Mouse (Mus musculus): ENCODE measurements around the gene Trim80. TPM values are rescaled to one million over a fixed set of nuclear protein-coding genes. Genes with fewer than 3 reads are reported as not detected.
"Not testable (repeated sequence)": the region's sequence is repeated elsewhere in the genome, so short reads cannot be mapped to it uniquely, and the experiment has no call there.

The Trim80 gene
- polyA plus RNA-seq, 1 experiment from 2014 or later, result not detected

GRCm38 (mm10) chr11:115481553-115482259 lies 41.4 kb downstream of the Trim80 start:
- H3K4me1 ChIP-seq (replicated peaks), result peaks cover 5% of the 10 kb centered on the region
- no peak for ATAC-seq (ENCODE audit: insufficient number of reproducible peaks, insufficient read depth, low FRiP score, low TSS enrichment, low read depth)
- H3K4me3 ChIP-seq (replicated peaks), result no peak overlapping the region
- WGBS, result 78% methylated on average over 6 of the region's 6 CpGs
- H3K27ac ChIP-seq, result no peak overlapping the region
- no peaks in the 10 kb centered on the region for H3K9me3 ChIP-seq
- H3K27me3 ChIP-seq, result no peaks in the 10 kb centered on the region
- H3K9ac ChIP-seq (replicated peaks), result no peak overlapping the region
- H3K4me2 ChIP-seq, result no peak overlapping the region
- peaks cover 6% of the 10 kb centered on the region for H3K36me3 ChIP-seq

DNA sequence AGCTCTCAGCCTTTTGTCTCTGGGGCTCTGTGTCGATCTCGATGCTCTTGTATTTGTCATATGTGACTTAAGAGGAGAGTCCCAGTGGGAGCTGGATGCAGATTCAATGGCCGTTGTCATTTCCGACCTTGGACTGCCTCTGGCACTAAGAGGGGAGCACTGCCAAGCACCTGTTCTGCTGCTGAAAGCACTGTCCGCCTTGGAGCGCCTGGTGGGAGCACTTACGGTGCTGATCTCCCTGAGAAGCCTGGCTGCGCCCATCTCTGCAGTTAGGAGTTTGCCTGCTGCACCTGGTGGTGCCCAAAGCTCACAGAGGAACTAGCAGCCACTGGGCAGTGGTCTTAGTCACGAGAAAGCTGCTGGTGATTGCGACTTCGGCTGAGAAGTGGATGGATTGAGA lies 42.9 kb downstream of the Trim80 start:
- H3K36me3 ChIP-seq, result peaks cover 6% of the 10 kb centered on the region
- 76% methylated on average over 11 of the region's 11 CpGs for WGBS
- peak overlapping the region; percentile 17; the same call in 1 of the 2 replicates for H3K27ac ChIP-seq
- ATAC-seq (ENCODE audit: insufficient number of reproducible peaks, insufficient read depth, low FRiP score, low TSS enrichment, low read depth), result no peak
- H3K4me3 ChIP-seq (replicated peaks), result 0 out of 2 replicates have a peak overlapping the region, but pooled peaks have one; percentile 1
- no peak overlapping the region for H3K9ac ChIP-seq (replicated peaks)
- H3K4me1 ChIP-seq (replicated peaks), result no peaks in the 10 kb centered on the region
- no peak overlapping the region for H3K4me2 ChIP-seq
- no peaks in the 10 kb centered on the region for H3K27me3 ChIP-seq
- no peaks in the 10 kb centered on the region for H3K9me3 ChIP-seq

DNA sequence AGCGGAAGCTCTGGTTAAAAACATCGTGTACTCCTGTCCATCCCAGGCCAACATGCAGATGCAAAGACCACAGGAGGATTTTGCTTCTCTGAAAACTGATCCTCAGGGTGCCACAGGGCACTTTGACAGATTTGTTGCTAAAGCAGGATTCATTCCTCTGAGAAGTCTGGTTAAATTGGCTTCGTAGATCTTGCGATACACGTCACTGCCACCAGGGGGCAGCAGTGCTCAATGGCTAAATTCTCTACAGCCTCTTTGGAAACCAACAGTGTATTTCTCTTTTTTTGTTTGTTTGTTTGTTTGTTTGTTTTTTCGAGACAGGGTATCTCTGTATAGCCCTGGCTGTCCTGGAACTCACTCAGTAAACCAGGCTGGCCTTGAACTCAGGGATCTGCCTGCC lies 43.4 kb downstream of the Trim80 start:
- peaks cover 8% of the 10 kb centered on the region for H3K36me3 ChIP-seq
- H3K9me3 ChIP-seq, result no peaks in the 10 kb centered on the region
- no peak overlapping the region for H3K27ac ChIP-seq
- H3K4me3 ChIP-seq (replicated peaks), result 0 out of 2 replicates have a peak overlapping the region, but pooled peaks have one; percentile 1
- H3K4me2 ChIP-seq, result no peak overlapping the region
- no peak overlapping the region for H3K9ac ChIP-seq (replicated peaks)
- 17% methylated on average over 6 of the region's 6 CpGs for WGBS
- no peaks in the 10 kb centered on the region for H3K27me3 ChIP-seq
- no peak for ATAC-seq (ENCODE audit: insufficient number of reproducible peaks, insufficient read depth, low FRiP score, low TSS enrichment, low read depth)
- no peaks in the 10 kb centered on the region for H3K4me1 ChIP-seq (replicated peaks)

DNA sequence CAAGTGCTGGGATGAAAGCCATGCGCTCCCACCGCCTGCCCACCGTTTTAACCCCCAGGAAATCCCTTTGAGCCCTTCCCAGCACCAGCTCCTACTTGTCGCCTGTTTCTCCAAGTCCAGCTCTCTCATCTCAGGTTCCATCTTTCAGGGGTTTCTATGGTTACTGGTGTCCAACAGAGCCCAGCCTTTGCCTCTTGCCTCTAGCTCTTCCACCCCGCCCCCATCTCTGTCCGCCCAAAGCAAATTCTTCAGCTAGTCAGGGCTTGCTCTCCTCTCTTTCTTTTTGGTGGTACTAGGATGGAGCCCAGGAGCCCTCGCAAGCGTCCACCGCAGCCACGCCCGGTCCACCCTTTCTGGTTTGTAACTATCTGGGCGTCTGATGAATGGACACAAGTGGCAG lies 44.8 kb downstream of the Trim80 start:
- H3K4me2 ChIP-seq, result no peak overlapping the region
- no peak overlapping the region for H3K9ac ChIP-seq (replicated peaks)
- H3K4me3 ChIP-seq (replicated peaks), result no peak overlapping the region
- H3K27me3 ChIP-seq, result no peaks in the 10 kb centered on the region
- no peaks in the 10 kb centered on the region for H3K4me1 ChIP-seq (replicated peaks)
- H3K36me3 ChIP-seq, result peaks cover 14% of the 10 kb centered on the region
- ATAC-seq (ENCODE audit: insufficient number of reproducible peaks, insufficient read depth, low FRiP score, low TSS enrichment, low read depth), result no peak
- H3K9me3 ChIP-seq, result no peaks in the 10 kb centered on the region
- 53% methylated on average over 12 of the region's 12 CpGs for WGBS
- H3K27ac ChIP-seq, result peak overlapping the region; percentile 12; the same call in 1 of the 2 replicates

DNA sequence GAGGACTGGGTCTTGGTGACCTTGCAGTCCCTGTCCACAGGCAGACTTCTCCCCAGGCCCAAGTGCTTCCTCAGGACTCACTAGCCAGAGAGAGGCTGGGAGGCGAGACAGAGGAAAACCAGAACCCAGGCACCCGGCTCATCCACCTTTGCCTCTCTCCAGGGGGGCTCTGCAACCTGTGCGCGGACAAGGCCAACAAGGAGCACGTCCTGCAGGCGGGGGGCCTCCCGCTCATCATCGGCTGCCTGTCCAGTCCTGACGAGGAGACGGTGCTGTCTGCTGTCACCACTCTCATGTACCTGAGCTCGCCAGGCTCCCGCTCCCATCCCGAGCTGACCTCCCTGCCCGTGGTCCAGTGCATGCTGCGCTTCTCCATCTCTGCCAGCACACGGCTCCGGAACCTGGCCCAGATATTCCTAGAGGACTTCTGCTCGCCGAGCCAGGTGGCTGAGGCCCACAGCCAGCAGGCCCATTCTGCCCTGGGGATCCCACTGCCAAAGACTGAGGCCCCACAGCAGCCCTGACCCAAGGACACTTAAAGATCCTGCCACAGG lies 48.3 kb downstream of the Trim80 start:
- H3K4me1 ChIP-seq (replicated peaks), result peaks cover 9% of the 10 kb centered on the region
- H3K36me3 ChIP-seq, result peaks cover 13% of the 10 kb centered on the region; the same call in 1 of the 2 replicates
- peak overlapping the region; percentile 27; the same call in 1 of the 2 replicates for H3K9ac ChIP-seq (replicated peaks)
- no peak for ATAC-seq (ENCODE audit: insufficient number of reproducible peaks, insufficient read depth, low FRiP score, low TSS enrichment, low read depth)
- no peaks in the 10 kb centered on the region for H3K9me3 ChIP-seq
- WGBS, result 85% methylated on average over 19 of the region's 19 CpGs
- H3K4me3 ChIP-seq (replicated peaks), result no peak overlapping the region
- H3K27ac ChIP-seq, result no peak overlapping the region
- no peak overlapping the region for H3K4me2 ChIP-seq
- H3K27me3 ChIP-seq, result no peaks in the 10 kb centered on the region

GRCm38 (mm10) chr11:115490441-115491355 lies 50.4 kb downstream of the Trim80 start:
- Histone ChIP-seq H3K27ac (peak overlapping the region; percentile 87), H3K27me3 (no peaks in the 10 kb centered on the region)
- ATAC-seq (ENCODE audit: insufficient number of reproducible peaks, insufficient read depth, low FRiP score, low TSS enrichment, low read depth), result peak; percentile 46; the same call in 1 of the 2 replicates

GRCm38 (mm10) chr11:115491356-115492083 lies 51.2 kb downstream of the Trim80 start, which contains the start of gene Nt5c:
Gene Nt5c (minus strand): TSS chr11:115491862.
- no peaks in the 10 kb centered on the region for H3K27me3 ChIP-seq
- peak within 1 kb of the TSS; percentile 72 for H3K9ac ChIP-seq (replicated peaks)
- peaks cover 9% of the 10 kb centered on the region for H3K4me1 ChIP-seq (replicated peaks)
- WGBS, result under 1% methylated on average over 43 of the region's 43 CpGs
- peak; percentile 71 for ATAC-seq (ENCODE audit: insufficient number of reproducible peaks, insufficient read depth, low FRiP score, low TSS enrichment, low read depth)
- no peaks in the 10 kb centered on the region for H3K9me3 ChIP-seq
- H3K4me3 ChIP-seq (replicated peaks), result peak within 1 kb of the TSS; percentile 71
- peak within 1 kb of the TSS; percentile 76 for H3K4me2 ChIP-seq
- H3K27ac ChIP-seq, result peak within 1 kb of the TSS; percentile 87
- peaks cover 13% of the 10 kb centered on the region; the same call in 1 of the 2 replicates for H3K36me3 ChIP-seq

More at GRCm38 (mm10) chr11:115490441-115491355, 50.4 kb downstream of the Trim80 start:
- H3K4me3 ChIP-seq (replicated peaks), result peak overlapping the region; percentile 71
- peak overlapping the region; percentile 72 for H3K9ac ChIP-seq (replicated peaks)
- peaks cover 9% of the 10 kb centered on the region for H3K4me1 ChIP-seq (replicated peaks)
- WGBS, result 21% methylated on average over 25 of the region's 25 CpGs
- H3K9me3 ChIP-seq, result no peaks in the 10 kb centered on the region
- peaks cover 13% of the 10 kb centered on the region; the same call in 1 of the 2 replicates for H3K36me3 ChIP-seq
- H3K4me2 ChIP-seq, result peak overlapping the region; percentile 76

DNA sequence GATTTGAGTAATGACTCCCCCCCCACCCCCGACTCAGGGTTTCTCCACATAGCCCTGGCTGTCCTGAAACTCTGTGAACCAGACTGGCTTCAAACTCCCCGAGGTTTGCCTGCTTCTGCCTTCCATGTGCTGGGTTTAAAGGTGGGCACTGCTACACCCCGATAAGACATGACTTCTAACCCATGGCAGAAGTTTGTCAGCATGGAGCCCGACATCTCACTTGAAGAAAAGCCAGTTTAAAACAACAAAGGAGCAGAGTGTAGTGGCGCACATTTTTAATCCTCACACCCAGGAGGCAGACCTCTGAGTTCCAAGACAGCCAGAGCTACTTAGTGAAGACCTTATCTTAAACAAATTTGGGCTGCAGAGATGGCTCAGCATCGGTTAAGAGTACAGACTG lies 52.0 kb downstream of the Trim80 start:
- H3K27ac ChIP-seq, result no peak overlapping the region
- ATAC-seq (ENCODE audit: insufficient number of reproducible peaks, insufficient read depth, low FRiP score, low TSS enrichment, low read depth), result no peak
- H3K4me3 ChIP-seq (replicated peaks), result peak overlapping the region; percentile 71
- peak overlapping the region; percentile 76 for H3K4me2 ChIP-seq
- H3K9me3 ChIP-seq, result no peaks in the 10 kb centered on the region
- H3K4me1 ChIP-seq (replicated peaks), result peaks cover 9% of the 10 kb centered on the region
- H3K27me3 ChIP-seq, result no peaks in the 10 kb centered on the region
- peaks cover 20% of the 10 kb centered on the region for H3K36me3 ChIP-seq
- H3K9ac ChIP-seq (replicated peaks), result peak overlapping the region; percentile 72; the same call in 1 of the 2 replicates
- WGBS, result 44% methylated on average over 6 of the region's 6 CpGs

DNA sequence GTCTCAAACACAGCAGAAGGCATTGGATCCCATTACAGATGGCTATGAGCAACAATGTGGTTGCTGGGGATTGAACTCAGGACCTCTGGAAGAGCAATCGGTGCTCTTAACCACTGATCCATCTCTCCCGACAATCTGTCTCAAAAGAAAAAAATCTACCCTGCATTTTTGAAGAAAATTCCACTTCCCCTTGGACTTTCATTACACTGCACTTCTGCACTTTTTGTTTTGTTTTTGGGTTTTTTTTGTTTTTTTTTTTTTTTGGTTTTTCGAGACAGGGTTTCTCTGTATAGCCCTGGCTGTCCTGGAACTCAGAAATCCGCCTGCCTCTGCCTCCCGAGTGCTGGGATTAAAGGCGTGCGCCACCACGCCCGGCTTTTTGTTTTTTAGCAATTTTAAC lies 56.2 kb downstream of the Trim80 start:
- not testable (repeated sequence) for H3K4me3 ChIP-seq (replicated peaks); H3K9ac ChIP-seq (replicated peaks); H3K27me3 ChIP-seq; H3K4me2 ChIP-seq; H3K9me3 ChIP-seq; H3K27ac ChIP-seq; ATAC-seq (ENCODE audit: insufficient number of reproducible peaks, insufficient read depth, low FRiP score, low TSS enrichment, low read depth); H3K4me1 ChIP-seq (replicated peaks)
- WGBS, result 95% methylated on average over 9 of the region's 9 CpGs
- peaks cover 48% of the 10 kb centered on the region for H3K36me3 ChIP-seq
